Mouse (Mus musculus): Measurements from ENCODE around the gene Zmynd8.

DNA sequence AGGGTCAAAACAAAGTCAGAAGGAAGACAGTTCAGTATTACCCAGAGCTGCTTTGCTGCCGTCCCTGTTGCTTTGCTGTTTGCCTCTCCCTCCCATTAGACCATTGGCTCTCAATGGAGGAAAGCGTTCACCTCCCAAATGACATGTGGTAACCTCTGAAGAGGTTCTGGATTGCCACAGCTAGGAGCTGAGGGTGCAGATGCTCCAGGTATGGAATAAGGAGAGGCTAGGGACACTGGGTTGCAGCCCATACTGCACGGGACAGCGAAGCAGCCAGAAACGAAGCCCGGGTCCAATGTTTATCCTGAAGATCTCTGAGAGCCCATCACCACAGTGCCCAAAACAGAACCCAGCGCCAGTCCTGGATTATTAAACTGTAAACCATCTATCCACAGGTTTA, 9.6 kb downstream of the Zmynd8 start:
- TF ChIP-seq CTCF (IDR thresholded peaks at IDR 0.05; ENCODE audit: borderline replicate concordance, control insufficient read depth, extremely low read depth, insufficient read depth, low read length, poor library complexity) (no peak), POLR2A (IDR thresholded peaks at IDR 0.05; ENCODE audit: control insufficient read depth, extremely low read depth, insufficient read depth, low read length, poor library complexity) (no peak)

All from thymus, adult 2 months (tissue).